In the genomic region with DNA sequence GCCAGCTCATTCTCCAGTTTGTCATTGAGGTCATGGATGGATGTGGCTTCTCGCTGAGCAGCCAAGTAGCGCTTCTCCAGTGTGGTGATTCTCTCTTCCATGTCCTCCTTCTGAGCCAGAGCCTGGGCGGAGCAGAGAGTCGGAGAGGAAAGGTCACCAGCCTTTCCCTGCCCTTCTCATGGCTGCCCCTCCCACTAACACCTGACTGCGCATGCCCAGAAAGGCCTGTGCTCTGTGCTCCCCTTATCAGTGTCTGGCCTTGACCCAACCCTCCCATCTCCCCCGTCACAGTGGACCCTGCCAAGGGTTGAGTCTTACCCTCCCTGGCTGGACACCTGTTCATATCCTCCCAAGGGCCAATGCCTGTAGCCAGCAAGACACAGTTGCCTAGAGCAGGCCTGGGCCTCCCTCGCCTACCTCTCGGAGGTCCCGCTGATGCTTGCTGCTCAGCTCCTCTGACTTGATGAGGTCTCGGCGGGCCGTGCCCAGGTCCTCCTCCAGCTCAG, we compare ENCODE assay signal across 19 mouse cellular contexts. TPM values are rescaled to one million over a fixed set of nuclear protein-coding genes. Genes with fewer than 3 reads are reported as not detected.
"Had no signal": no experiment of that assay in that cellular context is flagged by ENCODE, and none has a peak within 500 bp of the region (broad histone marks: within the 10 kb centered on the region; RNA-seq: fewer than 3 reads in every experiment).

No protein-coding gene starts in this region.

- H3K4me3 ChIP-seq: layer of hippocampus, adult 2 months; limb, embryonic 13.5 days; midbrain, embryonic 12.5 days had no signal

- H3K9ac ChIP-seq: limb, embryonic 13.5 days; liver, embryonic 14.5 days; midbrain, embryonic 12.5 days had no signal

- H3K4me1 ChIP-seq: limb, embryonic 13.5 days; midbrain, embryonic 12.5 days had no signal

- H3K9me3 ChIP-seq: limb, embryonic 13.5 days; midbrain, embryonic 12.5 days had no signal

- H3K27ac ChIP-seq: layer of hippocampus, adult 2 months; limb, embryonic 13.5 days; liver, embryonic 14.5 days; midbrain, embryonic 12.5 days had no signal

- H3K4me2 ChIP-seq: limb, embryonic 13.5 days; midbrain, embryonic 12.5 days had no signal

- DNase-seq: kidney, postnatal 10 days; kidney, postnatal 4 days; left cerebral cortex, postnatal 4 days; lung, adult 18-20 months; right cerebral cortex, postnatal 4 days; spleen, adult 18-20 months; thymus, adult 2 months; thymus, postnatal 25 days had no signal

- H3K27me3 ChIP-seq: limb, embryonic 13.5 days; midbrain, embryonic 12.5 days had no signal

- H3K36me3 ChIP-seq: midbrain, embryonic 12.5 days had no signal

RNA-seq across cellular contexts. Expression of a gene that starts 37.1 kb away (rescaled TPM):
- polyA plus RNA-seq: liver, adult 2 months; midbrain, postnatal 0 days; urinary bladder, adult 2 months had no signal

RNA-seq across cellular contexts. Expression of a gene that starts 58.8 kb away (rescaled TPM):
- polyA plus RNA-seq: kidney, embryonic 14.5 days; limb, embryonic 13.5 days; liver, adult 2 months; liver, embryonic 14.5 days; lung, embryonic 16.5 days; midbrain, embryonic 12.5 days; midbrain, postnatal 0 days; neural tube, embryonic 14.5 days; stomach, embryonic 14.5 days; thymus, adult 2 months; urinary bladder, adult 2 months had no signal
